Mouse (Mus musculus): ENCODE measurements around the gene Fgf22. TPM values are rescaled to one million over a fixed set of nuclear protein-coding genes. Genes with fewer than 3 reads are reported as not detected.

Fgf22 gene
- total RNA-seq, 2 experiments from 2014 or later: not detected

DNA sequence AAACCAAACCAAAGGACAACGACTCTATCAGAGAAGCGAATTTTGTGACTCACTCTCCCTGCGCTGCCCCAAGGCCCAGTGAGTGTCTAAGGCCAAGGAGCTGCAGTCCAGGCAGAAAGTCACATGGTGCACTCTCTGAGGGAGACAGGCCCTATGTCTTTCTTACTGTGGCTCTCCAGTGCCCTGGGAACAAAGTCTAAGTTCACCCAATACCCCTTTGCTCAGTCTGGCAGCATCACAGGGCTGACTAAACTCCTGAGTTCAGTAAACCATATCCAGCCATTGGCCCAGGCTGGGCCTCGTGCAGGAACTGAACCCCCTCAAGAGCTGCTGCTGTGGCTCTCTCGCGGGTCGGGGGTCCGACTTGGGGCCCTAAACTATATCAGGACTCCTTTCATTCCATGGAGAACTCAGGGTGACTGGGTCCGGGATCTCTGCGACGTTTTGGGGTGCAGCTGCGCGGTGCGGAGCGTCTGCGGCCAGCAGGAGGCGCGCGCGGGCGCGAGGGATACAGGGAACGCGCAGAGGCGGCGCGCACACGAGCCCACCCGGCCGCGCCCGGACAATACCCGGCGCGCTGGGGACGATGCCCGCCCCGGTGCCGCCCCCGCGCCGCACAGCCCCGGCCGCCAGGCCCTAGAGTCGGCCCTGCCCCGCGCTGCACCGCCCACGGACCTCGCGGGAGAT is 38.3 kb downstream of the Fgf22 start, which contains the start of gene Palm:
Palm (plus strand) TSS at position 522 of the 687 bp plus-strand sequence.
- DNase-seq: peak; percentile 86

DNA sequence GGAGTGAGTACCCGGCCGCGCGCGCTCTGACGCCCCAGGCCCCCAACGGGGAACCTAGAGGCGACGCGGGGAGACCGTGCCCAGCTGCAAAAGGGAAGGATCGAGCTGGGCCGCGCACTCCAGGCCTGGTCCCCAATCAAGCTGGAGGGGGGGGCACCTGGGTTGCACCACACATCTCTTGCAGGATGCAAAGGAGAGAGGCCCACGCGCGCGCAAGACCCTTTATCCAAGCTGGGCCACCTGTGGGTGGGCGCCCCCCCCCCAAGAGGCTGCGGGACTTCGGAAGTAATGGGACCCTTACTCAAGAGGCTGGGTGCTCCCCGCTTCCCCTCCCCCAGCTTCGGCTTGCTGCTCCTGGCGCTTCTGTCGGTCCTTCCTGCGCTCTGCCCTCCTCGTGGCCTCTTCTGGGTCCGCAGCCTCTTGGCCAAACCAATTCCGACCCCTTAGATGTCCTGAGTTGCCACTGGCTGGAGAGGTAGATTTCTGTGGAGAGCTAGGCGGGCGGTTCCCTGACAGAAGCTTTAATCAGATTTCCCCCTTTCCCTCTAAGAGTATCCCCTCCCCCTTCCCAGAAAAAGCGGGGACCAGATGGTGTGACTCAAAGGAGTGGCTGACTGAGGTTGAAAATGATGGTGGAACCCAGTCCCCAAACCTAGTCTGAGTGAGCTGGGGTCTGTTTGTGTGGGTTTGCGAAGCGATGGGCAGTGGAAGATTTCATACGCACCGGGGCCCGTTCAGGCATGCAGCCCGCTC is 39.0 kb downstream of the Fgf22 start:
- no peak for DNase-seq

DNA sequence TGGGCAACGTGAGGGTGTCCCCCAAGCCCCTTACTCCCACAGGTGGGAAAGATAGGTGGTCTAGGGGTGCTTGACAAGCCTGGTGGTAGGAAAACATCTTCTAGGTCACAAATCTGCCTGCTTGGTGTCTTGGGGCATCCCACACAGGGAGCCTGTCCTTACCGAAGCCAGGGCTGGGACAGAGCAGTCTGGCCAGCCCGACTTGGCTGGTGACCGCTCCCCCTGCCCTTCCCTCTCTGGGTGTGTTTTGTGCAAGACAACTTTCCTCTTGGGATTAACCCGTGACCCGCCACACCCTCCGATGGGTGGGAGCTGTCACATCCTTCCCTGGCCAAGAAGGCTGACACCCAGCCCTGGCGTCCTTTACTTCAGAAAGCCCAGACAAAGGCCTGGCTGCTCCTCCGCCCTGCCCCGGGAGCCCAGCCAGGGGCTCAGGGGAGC is 39.6 kb downstream of the Fgf22 start:
- DNase-seq: peak; percentile 53

DNA sequence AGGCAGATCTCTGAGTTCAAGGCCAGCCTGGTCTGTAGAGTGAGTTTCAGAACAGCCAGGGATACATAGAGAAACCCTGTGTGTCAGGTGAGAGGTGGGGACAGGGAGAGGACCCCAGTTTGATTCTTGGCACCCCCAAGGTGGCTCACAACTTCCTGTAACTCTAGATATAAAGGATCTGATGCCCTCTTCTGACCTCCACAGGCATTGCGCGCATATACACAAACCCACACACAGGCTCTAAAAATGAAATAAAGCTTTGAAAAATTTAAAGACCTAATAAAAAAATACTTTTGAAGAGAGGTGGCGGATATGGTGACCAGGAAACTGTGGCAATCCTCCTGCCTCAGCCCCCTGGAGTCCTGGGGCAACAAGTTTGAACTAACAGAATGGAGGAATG is 41.0 kb downstream of the Fgf22 start:
- DNase-seq: no peak

DNA sequence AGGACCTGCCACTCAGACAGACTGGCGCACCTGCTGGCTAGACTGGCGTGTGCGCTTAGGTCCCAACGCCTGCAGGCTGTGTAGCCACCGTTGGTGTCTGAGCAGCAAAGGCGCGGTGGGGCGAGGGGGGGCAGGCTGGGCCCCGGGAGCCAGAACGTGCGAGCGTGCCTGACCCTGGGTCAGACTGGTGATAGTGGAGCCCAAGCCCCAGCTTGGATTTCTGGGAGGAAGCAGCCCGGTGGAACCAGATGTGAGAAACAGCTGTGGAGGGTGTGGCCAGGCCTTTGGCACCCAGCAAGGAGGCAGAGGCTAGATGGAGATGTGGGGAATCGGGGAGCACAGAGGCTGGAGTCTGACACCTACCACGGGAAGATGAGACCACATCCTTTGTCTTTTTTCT is 42.5 kb downstream of the Fgf22 start:
- peak; percentile 40 for DNase-seq

DNA sequence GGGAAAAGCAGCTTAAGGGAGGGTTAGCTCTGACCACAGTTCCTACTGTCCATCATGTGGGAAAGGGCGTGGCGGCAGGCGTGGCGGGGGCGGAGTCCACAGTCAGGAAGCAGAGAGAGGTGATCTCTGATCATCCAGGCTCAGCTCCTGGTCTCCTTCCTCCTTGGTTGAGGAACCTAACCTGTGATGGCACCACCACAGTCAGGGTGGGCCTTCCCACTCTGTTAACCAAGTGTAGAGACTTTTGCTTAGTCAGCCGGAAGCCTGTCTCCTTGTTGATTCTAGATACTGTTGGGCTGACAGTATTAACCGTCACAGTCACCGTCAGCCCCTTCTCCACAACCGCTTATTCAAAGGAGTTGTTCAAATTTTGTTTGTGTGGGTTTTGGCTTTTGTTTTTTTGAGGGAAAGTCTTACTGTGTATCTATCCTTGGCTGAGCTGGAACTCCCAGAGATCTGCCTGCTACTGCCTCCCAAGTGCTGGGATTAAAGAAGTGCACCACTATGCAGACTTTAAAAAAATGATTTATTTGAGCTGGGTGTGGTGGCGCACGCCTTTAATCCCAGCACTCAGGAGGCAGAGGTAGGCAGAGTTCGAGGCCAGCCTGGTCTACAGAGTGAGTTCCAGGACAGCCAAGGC is 43.5 kb downstream of the Fgf22 start:
- no peak for DNase-seq

DNA sequence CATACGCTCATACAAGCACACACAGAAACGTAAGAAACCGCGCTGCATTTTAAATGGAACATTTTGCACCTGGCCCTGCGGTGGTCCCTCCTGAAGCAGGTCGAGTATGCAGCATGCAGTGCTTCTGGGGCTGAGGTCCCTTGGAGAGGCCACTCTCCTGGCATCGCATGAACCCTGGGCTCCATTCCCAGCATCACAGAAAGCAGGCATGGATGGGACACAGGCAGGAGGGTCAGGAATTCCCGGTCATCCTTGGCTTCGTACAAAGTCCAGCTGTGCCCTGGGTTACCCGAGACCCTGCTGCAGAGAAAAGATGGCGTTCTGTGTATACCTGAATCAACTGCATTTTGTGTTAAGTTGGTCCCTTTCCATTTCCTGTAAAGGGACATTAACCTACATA is 45.6 kb downstream of the Fgf22 start:
- DNase-seq: no peak

DNA sequence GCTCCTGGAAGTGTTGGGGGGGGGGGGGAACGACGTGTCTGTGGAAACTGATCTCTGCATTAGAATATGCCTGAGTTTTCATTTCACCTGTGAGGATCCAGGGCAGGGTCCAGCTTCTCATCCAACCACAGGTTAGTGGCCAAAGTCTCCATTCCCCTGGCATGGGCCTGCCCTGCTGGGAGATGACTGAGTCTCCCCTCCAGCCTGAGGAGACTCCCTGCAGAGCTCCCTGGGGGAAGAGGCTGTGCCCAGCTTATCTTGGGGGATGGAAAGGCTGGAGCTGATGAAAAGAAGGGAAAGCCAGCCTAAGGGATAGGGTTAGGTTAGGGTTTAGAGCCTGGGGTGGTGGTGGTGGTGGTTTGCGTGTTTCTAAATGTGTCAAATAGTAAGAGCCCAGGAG is 47.0 kb downstream of the Fgf22 start:
- DNase-seq: no peak

DNA sequence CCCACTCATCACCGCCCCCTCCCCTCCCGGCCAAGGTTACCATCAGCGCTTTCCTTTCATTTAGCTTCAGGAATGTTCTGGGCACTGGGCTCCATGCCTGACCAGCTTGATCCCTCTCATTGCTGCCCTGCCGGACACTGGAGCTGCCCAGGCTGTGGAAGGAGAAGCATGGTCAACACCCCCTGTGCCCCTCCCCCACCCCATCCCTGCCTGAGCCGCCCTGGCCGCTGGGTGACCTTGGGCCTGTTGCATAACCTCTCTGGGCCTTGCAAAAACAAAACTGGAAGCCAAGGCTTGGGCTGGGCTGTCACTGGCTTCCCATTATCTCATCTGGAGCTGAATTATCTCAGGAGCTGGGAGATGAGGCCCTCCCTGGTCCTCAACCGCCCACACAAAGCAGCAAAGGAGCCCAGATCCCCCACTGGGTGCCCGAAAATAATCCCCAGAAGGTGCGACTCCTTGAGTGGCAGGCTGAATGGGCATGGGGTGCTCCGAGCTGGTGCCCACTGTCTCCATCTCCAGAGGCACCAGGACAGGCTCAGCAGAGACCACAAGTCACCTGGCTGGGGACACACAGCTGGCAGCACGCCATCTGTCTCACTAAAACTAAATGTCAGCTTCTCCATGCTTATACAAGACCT is 47.6 kb downstream of the Fgf22 start:
- DNase-seq: no peak

DNA sequence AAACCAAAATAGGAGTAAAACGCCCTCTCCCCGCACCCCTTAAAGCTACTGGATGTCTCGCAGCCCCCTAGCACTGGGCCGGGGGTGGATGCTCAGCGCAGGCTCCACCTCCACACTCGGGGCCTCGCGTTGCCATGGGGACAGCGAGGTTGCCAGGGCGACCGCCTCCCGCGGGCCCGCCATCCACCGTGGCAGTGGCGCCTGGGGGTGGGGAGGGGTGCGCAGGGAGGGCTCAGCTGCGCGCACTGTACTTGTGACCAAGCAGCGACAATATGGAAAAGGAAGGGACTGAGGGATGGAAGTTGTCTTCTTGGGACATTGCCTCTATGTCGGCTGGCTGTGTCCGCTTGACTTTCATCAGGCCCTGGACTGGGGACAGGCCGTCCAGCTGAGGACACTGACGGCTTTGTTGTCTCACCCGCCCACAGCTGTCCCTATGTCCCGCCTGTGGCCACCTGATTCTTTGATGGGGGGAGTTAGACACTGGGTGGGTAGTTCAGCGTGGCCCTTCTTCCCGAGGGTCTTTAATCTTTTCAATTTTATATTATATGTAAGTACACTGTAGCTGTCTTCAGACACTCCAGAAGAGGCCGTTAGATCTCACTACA is 48.9 kb downstream of the Fgf22 start:
- peak; percentile 53 for DNase-seq

DNA sequence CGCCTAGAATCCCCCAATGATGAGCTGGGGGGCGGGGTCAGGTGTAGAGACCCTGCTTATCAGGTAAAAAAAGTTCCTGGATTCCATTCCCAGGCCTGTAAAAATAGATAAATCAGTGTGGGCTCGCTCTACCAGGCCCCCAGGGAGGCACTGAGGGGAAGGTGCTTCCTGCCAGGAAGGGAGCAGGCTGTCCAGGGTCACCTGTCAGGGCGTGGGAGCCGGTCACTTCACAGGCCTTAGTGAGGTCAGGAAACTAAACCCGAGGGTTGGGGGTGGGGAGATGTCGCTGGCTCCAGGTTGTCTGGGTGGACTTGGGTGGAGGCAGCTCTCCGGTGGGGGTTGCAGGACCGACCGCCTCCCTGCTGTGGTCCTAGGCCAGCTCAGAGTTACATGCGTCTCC is 50.8 kb downstream of the Fgf22 start:
- no peak for DNase-seq

DNA sequence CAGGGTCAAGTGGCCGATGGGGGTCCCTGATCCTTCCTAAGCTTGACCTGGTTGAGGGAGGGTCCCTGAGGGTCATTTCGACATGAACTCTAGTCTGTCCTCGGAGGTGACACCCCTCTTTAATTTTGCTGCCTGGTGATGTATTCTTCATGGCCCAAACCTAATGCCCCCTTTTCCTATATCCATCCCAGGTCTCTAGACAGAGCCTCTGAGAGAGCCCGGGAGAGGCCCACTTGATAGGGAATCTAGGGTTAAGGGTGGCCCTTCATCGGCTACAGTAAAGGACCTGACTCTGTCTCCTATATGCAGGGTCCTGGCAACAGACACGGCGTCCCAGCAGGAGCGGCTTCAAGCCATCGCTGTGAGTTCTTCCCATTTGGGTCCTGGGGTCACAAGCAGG is 51.5 kb downstream of the Fgf22 start:
- no peak for DNase-seq

DNA sequence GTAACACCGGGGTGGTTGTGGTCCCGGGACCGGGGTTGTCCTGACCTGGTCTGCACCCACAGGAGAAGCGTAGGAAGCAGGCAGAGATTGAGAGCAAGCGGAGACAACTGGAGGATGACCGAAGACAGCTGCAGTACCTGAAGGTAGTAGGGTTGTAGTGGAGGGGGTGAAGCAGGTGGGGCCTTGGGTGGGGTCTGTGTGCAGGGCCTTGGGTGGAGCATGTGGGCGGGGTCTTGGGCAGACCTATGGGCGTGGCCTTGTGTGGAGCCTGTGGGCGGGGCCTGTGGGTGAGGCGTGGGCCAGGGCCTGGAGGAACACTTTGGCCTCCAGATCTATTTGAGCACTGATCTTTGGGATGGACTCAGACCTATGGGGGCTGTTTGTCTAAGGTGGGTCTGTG is 52.1 kb downstream of the Fgf22 start:
- no peak for DNase-seq

DNA sequence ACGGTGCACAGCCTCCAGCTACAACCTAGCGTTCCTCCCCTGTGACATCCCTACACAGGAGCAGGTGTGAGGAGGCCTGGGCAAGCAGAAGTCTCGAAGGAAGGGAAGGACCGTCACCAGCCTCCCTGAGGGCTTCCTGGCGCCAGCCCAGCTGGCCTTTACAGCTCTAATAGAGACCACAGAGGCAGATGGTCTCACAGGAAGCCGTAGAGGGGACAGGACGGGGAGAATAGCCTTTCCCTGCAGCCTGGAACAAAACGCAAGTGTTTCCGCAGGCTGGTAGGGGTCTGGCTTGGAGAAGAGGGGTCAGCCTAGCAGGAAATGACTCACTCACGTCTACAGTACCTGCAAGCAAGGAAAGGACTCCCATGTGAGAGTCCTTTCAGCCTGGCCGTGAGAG is 53.0 kb downstream of the Fgf22 start:
- no peak for DNase-seq

Other genes starting within 250 kb of the Fgf22 start
- 1 to 10 TPM; 2.3 to 2.6 TPM for gene Plpp2, start 221.3 kb upstream of the Fgf22 start, total RNA-seq (2021)
- gene Mier2, start 199.9 kb upstream of the Fgf22 start, total RNA-seq (2021): 10 to 100 TPM; 16.1 to 18.2 TPM
- gene Theg, start 167.7 kb upstream of the Fgf22 start, total RNA-seq (2021): not detected
- gene C2cd4c, start 141.1 kb upstream of the Fgf22 start, total RNA-seq (2021): under 1 TPM; 0.07 to 0.16 TPM
- 1 to 10 TPM; 2.7 to 5.3 TPM for gene Shc2, start 117.2 kb upstream of the Fgf22 start, total RNA-seq (2021)
- under 1 TPM; 0.26 to 0.97 TPM for gene Odf3l2, start 109.3 kb upstream of the Fgf22 start, total RNA-seq (2021)
- gene Madcam1, start 90.5 kb upstream of the Fgf22 start, total RNA-seq (2021): not detected
- gene Tpgs1, start 85.7 kb upstream of the Fgf22 start, total RNA-seq (2021): 10 to 100 TPM; 18.3 to 18.7 TPM
- 100 to 1,000 TPM; 265 to 287 TPM for gene Cdc34, start 72.9 kb upstream of the Fgf22 start, total RNA-seq (2021)
- 1 to 10 TPM; 2.3 to 2.7 TPM for gene Gzmm, start 66.1 kb upstream of the Fgf22 start, total RNA-seq (2021)
- 100 to 1,000 TPM; 420 to 439 TPM for gene Bsg, start 50.6 kb upstream of the Fgf22 start, total RNA-seq (2021)
- gene Hcn2, start 38.4 kb upstream of the Fgf22 start, total RNA-seq (2021): under 1 TPM; 0.86 to 0.96 TPM
- gene Polrmt, start 8.5 kb upstream of the Fgf22 start, total RNA-seq (2021): 10 to 100 TPM; 20.8 to 24.6 TPM
- gene Rnf126, start 11.9 kb downstream of the Fgf22 start, total RNA-seq (2021): 10 to 100 TPM; 35.2 to 36.1 TPM
- gene Fstl3, start 22.2 kb downstream of the Fgf22 start, total RNA-seq (2021): 1 to 10 TPM; 1.1 to 1.6 TPM
- gene Prss57, start 35.9 kb downstream of the Fgf22 start, total RNA-seq (2021): under 1 TPM in 1 of 2 experiments, not detected in 1; 0.11 TPM
- 10 to 100 TPM; 26.6 to 36.8 TPM for gene Palm, start 38.5 kb downstream of the Fgf22 start, total RNA-seq (2021)
- under 1 TPM in 1 of 2 experiments, not detected in 1; 0.54 TPM for gene Misp, start 65.9 kb downstream of the Fgf22 start, total RNA-seq (2021)
- 100 to 1,000 TPM in 1 of 2 experiments, 10 to 100 TPM in 1; 75.2 to 110 TPM for gene Ptbp1, start 99.4 kb downstream of the Fgf22 start, total RNA-seq (2021)
- 1 to 10 TPM in 1 of 2 experiments, not detected in 1; 2.1 TPM for gene Prtn3, start 119.4 kb downstream of the Fgf22 start, total RNA-seq (2021)
- 1 to 10 TPM in 1 of 2 experiments, under 1 TPM in 1; 0.49 to 1.6 TPM for gene Plppr3, start 119.6 kb downstream of the Fgf22 start, total RNA-seq (2021)
- gene Elane, start 131.2 kb downstream of the Fgf22 start, total RNA-seq (2021): 1 to 10 TPM in 1 of 2 experiments, not detected in 1; 1.9 TPM
- gene Cfd, start 135.8 kb downstream of the Fgf22 start, total RNA-seq (2021): 10 to 100 TPM; 21.5 to 22.8 TPM
- 10 to 100 TPM; 39.6 to 43.8 TPM for gene Med16, start 153.8 kb downstream of the Fgf22 start, total RNA-seq (2021)
- gene Gm26602, start 155.8 kb downstream of the Fgf22 start, total RNA-seq (2021): not detected
- under 1 TPM; 0.23 to 0.59 TPM for gene Kiss1r, start 161.9 kb downstream of the Fgf22 start, total RNA-seq (2021)
- 100 to 1,000 TPM; 101 to 108 TPM for gene R3hdm4, start 166.1 kb downstream of the Fgf22 start, total RNA-seq (2021)
- 1 to 10 TPM; 2.6 to 4.1 TPM for gene Arid3a, start 172.0 kb downstream of the Fgf22 start, total RNA-seq (2021)
- gene Wdr18, start 205.1 kb downstream of the Fgf22 start, total RNA-seq (2021): 10 to 100 TPM; 18.0 to 21.8 TPM
- gene Grin3b, start 215.6 kb downstream of the Fgf22 start, total RNA-seq (2021): under 1 TPM; 0.14 to 0.38 TPM
- 10 to 100 TPM; 85.5 to 90.8 TPM for gene Tmem259, start 229.3 kb downstream of the Fgf22 start, total RNA-seq (2021)
- 10 to 100 TPM; 26.1 to 38.6 TPM for gene Cnn2, start 233.5 kb downstream of the Fgf22 start, total RNA-seq (2021)
- gene Abca7, start 241.4 kb downstream of the Fgf22 start, total RNA-seq (2021): 1 to 10 TPM; 3.2 to 4.2 TPM

Measured in gastrocnemius, postnatal 10 days (tissue).